Mouse (Mus musculus) spleen, postnatal 10 days (tissue): ENCODE measurements around the gene 2610528A11Rik.
"Not testable (repeated sequence)": the region's sequence is repeated elsewhere in the genome, so short reads cannot be mapped to it uniquely, and the experiment has no call there.

Experiments used
- DNase-seq, 2 experiments: peaks; one replicate each; pipeline ENCODE4 v3.0.0; 2021 to 2022; ENCODE audit warnings: low spot score in 2 of 2

Gene 2610528A11Rik

GRCm38 (mm10) chr14:37113922-37114321 lies at the start of gene 2610528A11Rik:
2610528A11Rik (minus strand) TSS chr14:37114022.
- DNase-seq, result no peak

- peak; percentile 23 to 68 for DNase-seq
These were observed 49.6 kb upstream of the 2610528A11Rik start for GRCm38 (mm10) chr14:37163277-37163956.

- no peak for DNase-seq
These were observed 40.6 kb upstream of the 2610528A11Rik start for GRCm38 (mm10) chr14:37154391-37154790.

GRCm38 (mm10) chr14:37139051-37139710 lies 25.4 kb upstream of the 2610528A11Rik start:
- DNase-seq, result no peak

- DNase-seq, result not testable (repeated sequence)
These were observed 23.8 kb upstream of the 2610528A11Rik start for GRCm38 (mm10) chr14:37137596-37137995.

- DNase-seq, result no peak
These were observed 22.3 kb upstream of the 2610528A11Rik start for GRCm38 (mm10) chr14:37136110-37136509.

GRCm38 (mm10) chr14:37135671-37136070 lies 21.8 kb upstream of the 2610528A11Rik start:
- DNase-seq, result no peak

GRCm38 (mm10) chr14:37135127-37135593 lies 21.3 kb upstream of the 2610528A11Rik start, which contains the start of gene Ghitm:
Ghitm (minus strand) TSS chr14:37135272.
- DNase-seq, result peak; percentile 92 to 97

GRCm38 (mm10) chr14:37134304-37135126 lies 20.7 kb upstream of the 2610528A11Rik start:
- no peak for DNase-seq

- DNase-seq, result peak in 1 of 2 experiments; percentile 59
These were observed 13.8 kb upstream of the 2610528A11Rik start for GRCm38 (mm10) chr14:37127652-37128051.

- no peak for DNase-seq
These were observed 5.4 kb upstream of the 2610528A11Rik start for GRCm38 (mm10) chr14:37119233-37119632.

- no peak for DNase-seq
These were observed 891 bp downstream of the 2610528A11Rik start for GRCm38 (mm10) chr14:37112931-37113330.

- no peak for DNase-seq
These were observed 2.5 kb downstream of the 2610528A11Rik start for GRCm38 (mm10) chr14:37111371-37111770.

- no peak for DNase-seq
These were observed 3.4 kb downstream of the 2610528A11Rik start for GRCm38 (mm10) chr14:37110456-37110855.

GRCm38 (mm10) chr14:37109975-37110374 lies 3.8 kb downstream of the 2610528A11Rik start:
- DNase-seq, result no peak

GRCm38 (mm10) chr14:37109460-37109859 lies 4.4 kb downstream of the 2610528A11Rik start:
- DNase-seq, result no peak

- DNase-seq, result no peak
These were observed 8.0 kb downstream of the 2610528A11Rik start for GRCm38 (mm10) chr14:37105846-37106245.

- DNase-seq, result no peak
These were observed 9.1 kb downstream of the 2610528A11Rik start for GRCm38 (mm10) chr14:37104747-37105146.

GRCm38 (mm10) chr14:37102484-37102883 lies 11.3 kb downstream of the 2610528A11Rik start:
- no peak for DNase-seq

- DNase-seq, result no peak
These were observed 12.3 kb downstream of the 2610528A11Rik start for GRCm38 (mm10) chr14:37101531-37101930.

- DNase-seq, result no peak
These were observed 15.8 kb downstream of the 2610528A11Rik start, which contains the start of gene Cdhr1 for GRCm38 (mm10) chr14:37097956-37098530. Cdhr1 (minus strand) TSS chr14:37098347.

GRCm38 (mm10) chr14:37095556-37095955 lies 18.3 kb downstream of the 2610528A11Rik start:
- DNase-seq, result no peak
